Mouse (Mus musculus) lung, postnatal 0 days (tissue): ENCODE data around the gene Gadd45gip1. TPM values are rescaled to one million over a fixed set of nuclear protein-coding genes. Genes with fewer than 3 reads are reported as not detected.
A peak's percentile ranks its signal among the peaks of the same experiment; 100 is the strongest.

Experiments used
- ATAC-seq: fragments of 200-750 bp; cut with Nextera tagmentation; 2 replicates; pipeline ENCODE4 v1.8.0; 2017; ENCODE audit warnings: moderate library complexity
- DNase-seq: peaks from one replicate; pipeline ENCODE4 v3.0.0-alpha.2; 2016; ENCODE audit warnings: low spot score
- H3K27ac ChIP-seq: fragments of 300-500 bp; sonication (generic); 2 replicates; pipeline ENCODE4 v1.5.1; 2014; ENCODE audit warnings: antibody characterized with exemption, mild to moderate bottlenecking, low read length, mixed read lengths
- H3K27me3 ChIP-seq: fragments of 300-500 bp; sonication (generic); replicated peaks from 2 replicates; pipeline ENCODE4 v1.6.1; 2014; ENCODE audit warnings: low read length, mixed read lengths; ENCODE audit not compliant: insufficient read depth
- H3K36me3 ChIP-seq: fragments of 300-500 bp; sonication (generic); 2 replicates; pipeline ENCODE4 v1.6.1; 2014; ENCODE audit warnings: low read length, mixed read lengths; ENCODE audit not compliant: insufficient read depth
- H3K4me1 ChIP-seq: fragments of 300-500 bp; sonication (generic); 2 replicates; pipeline ENCODE4 v1.6.1; 2014; ENCODE audit warnings: antibody characterized with exemption, low read depth, low read length, mixed read lengths; ENCODE audit not compliant: insufficient read depth
- H3K4me2 ChIP-seq: fragments of 300-500 bp; sonication (generic); replicated peaks from 2 replicates; pipeline ENCODE4 v1.6.1; 2014; ENCODE audit warnings: low read depth, mild to moderate bottlenecking, low read length, moderate library complexity, mixed read lengths
- H3K4me3 ChIP-seq: fragments of 300-500 bp; sonication (generic); 2 replicates; pipeline ENCODE4 v1.5.1; 2014; ENCODE audit warnings: low read depth, low read length
- H3K9ac ChIP-seq: fragments of 300-500 bp; sonication (generic); replicated peaks from 2 replicates; pipeline ENCODE4 v1.6.1; 2014; ENCODE audit warnings: low read depth, mild to moderate bottlenecking
- H3K9me3 ChIP-seq: fragments of 300-500 bp; sonication (generic); 2 replicates; pipeline ENCODE4 v1.6.1; 2016; ENCODE audit warnings: low read length, mixed read lengths
- CTCF ChIP-seq: IDR thresholded peaks from 2 replicates; pipeline ENCODE4 v1.5.1; 2016; ENCODE audit warnings: antibody characterized with exemption, mild to moderate bottlenecking
- EP300 ChIP-seq: IDR thresholded peaks from 2 replicates; pipeline ENCODE4 v1.6.1; 2016; ENCODE audit warnings: antibody characterized with exemption, mild to moderate bottlenecking, control low read depth
- WGBS: fragments of 180-500 bp; shearing (Covaris S2); extraction: QIAGEN DNeasy Blood & Tissue Kit; methylation state at CpG from one replicate; pipeline ENCODE4 v1.1.7; 2014; 5-methylcytosine and 5-hydroxymethylcytosine counted together
- polyA plus RNA-seq: library from polyadenylated mRNA; unstranded; fragments of >200 nt; fragmentation: Nextera tagmentation; extraction: Ambion mirVana; gene quantifications from 2 replicates; pipeline ENCODE4 v1.2.1, GENCODE M21; 2015

Gadd45gip1 gene
- polyA plus RNA-seq, 1 experiment from 2014 or later, result 24.8 TPM

- H3K4me1 ChIP-seq, result peaks cover 7% of the 10 kb centered on the region; the same call in 1 of the 2 replicates
- TF ChIP-seq CTCF (no peak), EP300 (no peak)
- peaks cover 22% of the 10 kb centered on the region; the same call in 1 of the 2 replicates for H3K36me3 ChIP-seq
- no peaks in the 10 kb centered on the region for H3K9me3 ChIP-seq
- no peak overlapping the region for H3K27ac ChIP-seq
- ATAC-seq (no peak), DNase-seq (no peak)
- H3K4me3 ChIP-seq, result no peak overlapping the region
- no peaks in the 10 kb centered on the region for H3K27me3 ChIP-seq
- WGBS, result 62% methylated on average over 9 of the region's 9 CpGs
- 0 out of 2 replicates have a peak overlapping the region, but pooled peaks have one; percentile 2 for H3K9ac ChIP-seq
- no peak overlapping the region for H3K4me2 ChIP-seq
Measured at GRCm38 (mm10) chr8:84844397-84845070, 13.2 kb downstream of the Gadd45gip1 start.

DNA sequence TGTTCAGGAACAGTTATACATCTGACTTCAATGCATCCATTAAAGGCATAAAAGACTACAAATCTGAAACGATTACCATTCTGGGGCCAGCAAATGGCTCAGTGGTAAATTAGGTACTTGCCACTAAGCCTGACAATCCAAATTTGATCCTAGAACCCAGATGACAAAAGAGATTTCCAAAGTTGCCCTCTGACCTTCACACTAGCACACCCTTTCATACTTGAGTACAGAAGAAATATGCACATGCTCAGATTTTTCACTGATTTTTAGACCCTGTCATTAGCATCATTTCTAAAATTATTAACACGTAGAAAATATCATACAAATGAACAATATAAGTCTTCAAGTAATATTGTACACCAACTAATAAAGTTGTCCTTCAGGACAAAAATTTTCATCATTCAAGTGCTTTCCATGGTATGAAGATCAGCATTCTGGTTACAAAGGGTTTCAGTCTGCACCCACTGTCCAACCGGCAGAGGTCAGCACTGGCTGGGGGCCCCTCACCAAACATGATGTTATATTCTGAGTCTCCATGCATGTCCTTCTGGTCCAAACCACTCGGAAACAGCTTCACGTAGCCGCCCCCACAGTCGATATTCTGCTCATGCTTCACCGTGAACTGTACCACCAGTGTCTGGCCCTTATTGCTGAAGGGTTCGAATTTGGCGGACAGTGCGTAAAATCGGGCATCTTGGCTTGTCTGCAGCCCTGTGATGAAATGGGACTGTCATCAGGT, 14.2 kb downstream of the Gadd45gip1 start:
- H3K4me1 ChIP-seq, result peaks cover 7% of the 10 kb centered on the region; the same call in 1 of the 2 replicates
- H3K36me3 ChIP-seq, result peaks cover 22% of the 10 kb centered on the region; the same call in 1 of the 2 replicates
- H3K9me3 ChIP-seq, result no peaks in the 10 kb centered on the region
- DNase-seq, result peak; percentile 71
- H3K27ac ChIP-seq, result 0 out of 2 replicates have a peak overlapping the region, but pooled peaks have one; percentile 9
- no peaks in the 10 kb centered on the region for H3K27me3 ChIP-seq
- H3K4me2 ChIP-seq, result peak overlapping the region; percentile 91
- no peak for ATAC-seq
- peak overlapping the region; percentile 85 for H3K4me3 ChIP-seq
- TF ChIP-seq CTCF, result peak; percentile 72
- no peak for TF ChIP-seq EP300
- WGBS, result 9% methylated on average over 12 of the region's 12 CpGs
- peak overlapping the region; percentile 75 for H3K9ac ChIP-seq

DNA sequence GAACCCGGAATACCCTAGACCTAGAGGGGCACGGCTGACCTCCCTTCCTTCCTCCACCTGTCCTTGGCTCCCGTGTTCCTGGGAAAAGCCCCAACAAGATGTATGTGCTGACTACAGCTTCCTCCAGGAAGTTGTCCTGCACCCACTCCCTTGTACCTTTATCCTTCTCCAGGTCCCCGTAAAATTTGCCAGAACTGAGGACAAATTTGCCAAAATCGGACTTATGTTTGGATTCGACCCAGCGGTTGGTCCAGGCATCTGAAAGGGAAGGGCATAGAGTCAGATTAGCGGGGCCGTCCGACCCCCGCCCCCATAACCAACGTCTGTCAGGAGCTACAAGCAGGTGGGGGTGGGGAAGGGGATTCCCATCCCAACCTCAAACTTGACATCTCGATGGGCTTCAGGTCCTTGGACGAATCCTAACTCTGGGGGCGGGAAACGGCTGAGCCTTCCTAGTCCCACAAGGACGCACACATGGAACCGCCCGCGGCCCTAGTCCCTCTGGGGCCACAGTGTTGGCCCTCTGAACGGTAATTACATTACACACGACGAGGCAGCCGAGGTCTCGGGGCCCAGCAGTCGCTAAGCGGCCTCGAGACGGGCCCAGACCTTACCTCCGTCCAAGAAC, 14.9 kb downstream of the Gadd45gip1 start:
- Histone ChIP-seq H3K9ac (peak overlapping the region; percentile 75), H3K27me3 (no peaks in the 10 kb centered on the region), H3K4me2 (peak overlapping the region; percentile 91), H3K4me3 (peak overlapping the region; percentile 85), H3K36me3 (peaks cover 22% of the 10 kb centered on the region; the same call in 1 of the 2 replicates), H3K4me1 (peaks cover 7% of the 10 kb centered on the region; the same call in 1 of the 2 replicates), H3K9me3 (no peaks in the 10 kb centered on the region), H3K27ac (peak overlapping the region; percentile 81)
- no peak for DNase-seq
- ATAC-seq, result peak; percentile 21
- TF ChIP-seq CTCF (no peak), EP300 (no peak)
- 0% methylated on average over 30 of the region's 30 CpGs for WGBS

- peak; percentile 100 for DNase-seq
- Histone ChIP-seq H3K27me3 (no peaks in the 10 kb centered on the region), H3K36me3 (peaks cover 22% of the 10 kb centered on the region; the same call in 1 of the 2 replicates), H3K9ac (peak within 1 kb of the TSS; percentile 75), H3K9me3 (no peaks in the 10 kb centered on the region), H3K4me3 (peak within 1 kb of the TSS; percentile 85), H3K4me2 (peak within 1 kb of the TSS; percentile 91), H3K27ac (peak within 1 kb of the TSS; percentile 81), H3K4me1 (peaks cover 7% of the 10 kb centered on the region; the same call in 1 of the 2 replicates)
- TF ChIP-seq CTCF (peak; percentile 51), EP300 (no peak)
- ATAC-seq, result peak; percentile 99
- WGBS, result under 1% methylated on average over 55 of the region's 55 CpGs
Measured at GRCm38 (mm10) chr8:84846722-84847572, 15.6 kb downstream of the Gadd45gip1 start, which contains the start of gene Calr. Gene Calr (minus strand): TSS chr8:84846934.

DNA sequence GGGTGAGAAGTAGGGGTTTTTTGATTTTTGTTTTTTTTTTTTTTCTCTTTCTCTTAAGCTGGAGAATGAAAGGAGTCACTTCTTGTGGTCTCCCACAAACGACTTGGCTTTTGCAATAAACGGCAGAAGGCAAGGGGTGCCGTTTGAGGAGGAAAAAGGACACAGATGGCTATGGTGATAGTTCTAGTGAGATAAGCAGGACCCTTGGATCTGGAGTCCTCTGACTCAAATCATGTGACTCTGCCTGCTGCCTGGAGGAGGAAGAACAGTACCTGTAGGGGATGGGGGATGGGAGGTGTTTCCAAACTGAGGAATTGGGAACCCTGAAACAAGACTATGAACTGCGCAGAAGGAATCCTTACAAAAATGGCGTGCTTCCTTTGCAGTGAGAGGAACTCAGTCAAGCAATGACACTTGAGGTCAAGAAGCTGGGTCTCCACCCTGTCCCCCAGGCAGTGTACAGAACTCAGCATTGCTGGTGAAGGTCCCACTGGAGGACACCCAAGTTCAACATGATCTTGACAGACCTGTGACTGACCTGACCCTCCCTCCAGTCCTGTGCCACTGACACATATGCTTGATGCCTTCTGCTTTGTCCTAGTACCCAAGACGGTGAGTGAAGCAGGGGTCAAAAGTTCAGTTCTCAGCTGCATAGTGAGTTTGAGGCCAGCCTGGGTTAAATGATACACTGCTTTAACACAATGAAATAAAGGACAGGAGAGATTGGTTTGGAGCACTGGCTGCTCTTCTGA, 16.5 kb downstream of the Gadd45gip1 start:
- H3K4me3 ChIP-seq, result peak overlapping the region; percentile 48; the same call in 1 of the 2 replicates
- peak overlapping the region; percentile 67 for H3K4me2 ChIP-seq
- DNase-seq (no peak), ATAC-seq (no peak)
- H3K9ac ChIP-seq, result 0 out of 2 replicates have a peak overlapping the region, but pooled peaks have one; percentile 23
- peaks cover 7% of the 10 kb centered on the region; the same call in 1 of the 2 replicates for H3K4me1 ChIP-seq
- H3K27me3 ChIP-seq, result no peaks in the 10 kb centered on the region
- WGBS, result 40% methylated on average over 6 of the region's 6 CpGs
- no peaks in the 10 kb centered on the region for H3K9me3 ChIP-seq
- TF ChIP-seq CTCF, result no peak
- peaks cover 17% of the 10 kb centered on the region; the same call in 1 of the 2 replicates for H3K36me3 ChIP-seq
- H3K27ac ChIP-seq, result peak overlapping the region; percentile 58; the same call in 1 of the 2 replicates
